Mouse (Mus musculus) cerebellum, adult (tissue): Measurements from ENCODE around the gene Oas1a.

Experiments
- ATAC-seq: cut with Nextera tagmentation; 2 replicates; pipeline ENCODE4 v1.9.2; 2017; ENCODE audit warnings: mild to moderate bottlenecking, moderate library complexity, mixed read lengths; ENCODE audit not compliant: insufficient number of reproducible peaks, low FRiP score, low TSS enrichment

Gene Oas1a

GRCm38 (mm10) chr5:120847067-120847466 is 60.3 kb downstream of the Oas1a start, which contains the start of gene Oas1f:
Gene Oas1f, plus strand, starts transcription at chr5:120847367.
- no peak for ATAC-seq
